Mouse (Mus musculus) monocyte, adult 2 months (primary cell): ENCODE data around the gene Mdm4.

Experiments
- DNase-seq, 2 experiments: peaks; one replicate each; pipeline ENCODE4 v3.0.0; 2022; ENCODE audit warnings: low spot score in 2 of 2, low read depth in 1 of 2

Gene Mdm4

DNA sequence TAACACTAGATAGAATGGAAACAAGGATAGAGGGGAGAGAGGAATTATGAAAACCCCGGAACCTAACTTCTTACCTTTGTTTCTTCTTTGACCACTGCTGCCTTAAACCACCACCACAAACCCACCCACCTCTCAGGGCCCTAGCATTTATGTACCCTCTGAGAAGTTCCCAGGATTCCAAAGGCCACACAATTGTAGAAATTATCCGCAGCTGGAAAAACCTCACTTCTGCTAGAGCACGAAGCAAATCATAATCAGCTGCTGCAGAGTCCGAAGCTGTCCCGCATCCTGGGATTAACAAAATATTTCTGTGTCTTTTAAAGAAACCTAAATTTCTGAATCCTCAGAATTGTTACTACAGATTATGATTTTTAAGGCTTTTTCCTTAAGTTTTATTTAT lies at the start of gene Mdm4:
Gene Mdm4 (minus strand): TSS at position 101 of the 400 bp plus-strand sequence.
- DNase-seq, result no peak

DNA sequence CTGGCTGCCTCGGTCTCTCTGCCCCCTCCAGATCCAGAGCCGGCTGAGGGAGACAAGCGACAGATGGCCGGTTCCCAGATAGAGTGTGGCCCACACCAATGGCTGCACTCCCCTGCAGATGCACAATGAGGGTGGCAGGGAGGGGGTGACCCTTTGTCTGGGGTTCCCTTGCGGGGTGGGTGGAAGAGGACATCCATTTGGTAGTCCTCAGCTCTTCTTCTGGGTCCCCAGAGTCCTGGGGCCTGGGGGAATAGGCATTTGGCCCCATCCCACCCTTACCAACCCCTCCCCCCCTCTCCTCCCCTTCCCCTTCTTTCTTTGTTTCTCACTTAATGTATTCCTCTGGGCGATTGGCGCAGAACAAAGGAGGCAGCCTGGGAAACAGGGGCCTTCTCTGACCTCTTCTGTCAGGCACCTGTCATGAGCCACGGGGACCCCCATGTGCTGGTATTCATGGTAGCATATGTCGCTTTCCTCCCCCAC lies 49.8 kb upstream of the Mdm4 start:
- no peak for DNase-seq

DNA sequence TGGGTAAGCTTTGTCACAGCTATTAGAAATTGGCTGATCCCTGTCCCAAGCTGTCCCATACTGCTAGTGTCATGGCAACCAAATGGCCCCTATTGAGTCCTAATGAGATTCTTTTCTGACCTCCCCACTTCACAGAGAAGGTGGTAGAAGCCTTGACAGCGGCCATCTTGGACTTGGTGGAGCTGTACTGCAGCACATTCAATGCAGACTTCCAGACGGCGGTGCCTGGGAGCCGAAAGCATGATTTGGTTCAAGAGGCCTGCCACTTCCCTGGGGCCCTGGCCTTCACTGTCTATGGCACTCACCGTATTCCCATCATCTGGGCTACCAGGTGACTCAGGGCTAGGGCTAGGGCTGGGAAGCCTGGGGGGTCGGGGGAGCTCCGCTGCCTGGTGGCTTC lies 49.1 kb upstream of the Mdm4 start:
- DNase-seq, result no peak

DNA sequence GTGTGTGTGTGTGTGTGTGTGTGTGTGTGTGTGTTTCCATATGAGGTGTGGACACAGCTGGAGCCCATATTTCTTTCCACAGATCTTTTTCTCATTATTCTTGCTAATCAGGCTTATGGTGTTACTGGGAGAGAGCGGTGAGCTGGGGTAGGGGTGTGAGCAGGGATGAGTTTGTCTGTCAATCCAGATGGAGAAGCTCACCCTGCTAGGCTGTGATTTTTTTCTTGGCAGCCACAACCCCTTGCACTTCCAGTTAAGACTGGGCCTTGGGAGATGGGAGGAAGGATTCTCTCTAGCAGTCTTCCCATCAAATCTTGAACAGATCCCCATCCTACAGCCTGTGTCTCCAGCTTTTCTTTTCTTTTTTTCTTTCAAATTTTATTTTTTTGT lies 48.0 kb upstream of the Mdm4 start:
- no peak for DNase-seq

DNA sequence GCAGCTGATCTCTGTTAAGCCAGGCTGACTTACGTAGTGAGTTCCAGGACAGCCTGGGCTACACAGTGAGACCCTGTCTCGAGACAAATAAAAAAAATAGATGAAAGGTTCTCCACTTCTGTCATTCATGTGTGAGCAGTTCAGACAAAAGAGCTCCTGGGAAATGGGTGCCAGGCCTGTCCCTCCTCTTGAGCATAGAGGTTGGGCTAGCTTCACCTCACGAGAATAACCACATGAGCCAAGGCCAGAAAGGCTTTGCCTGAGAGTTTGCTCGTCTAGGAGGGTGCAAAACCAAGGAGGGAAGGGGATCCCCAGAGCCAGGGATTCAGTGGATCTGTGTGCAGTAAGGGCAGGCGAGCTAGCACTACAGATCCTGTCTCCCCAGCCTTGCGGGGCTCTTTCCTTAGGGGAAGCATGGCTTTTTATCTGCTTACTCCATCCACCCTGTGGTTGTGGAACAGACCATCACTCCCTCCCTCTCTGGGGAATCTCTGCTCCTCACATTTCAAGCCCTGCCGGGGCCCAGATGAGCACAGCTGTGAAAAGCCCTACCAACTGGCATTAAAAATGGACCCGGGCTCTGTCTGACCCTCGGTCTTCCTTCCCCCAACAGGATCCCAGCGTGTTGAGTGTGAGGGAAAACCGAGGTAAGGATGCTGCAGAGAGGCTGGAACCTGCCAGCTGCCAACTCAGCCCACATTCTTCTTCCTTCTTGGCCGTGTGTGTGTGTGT lies 47.4 kb upstream of the Mdm4 start:
- no peak for DNase-seq

DNA sequence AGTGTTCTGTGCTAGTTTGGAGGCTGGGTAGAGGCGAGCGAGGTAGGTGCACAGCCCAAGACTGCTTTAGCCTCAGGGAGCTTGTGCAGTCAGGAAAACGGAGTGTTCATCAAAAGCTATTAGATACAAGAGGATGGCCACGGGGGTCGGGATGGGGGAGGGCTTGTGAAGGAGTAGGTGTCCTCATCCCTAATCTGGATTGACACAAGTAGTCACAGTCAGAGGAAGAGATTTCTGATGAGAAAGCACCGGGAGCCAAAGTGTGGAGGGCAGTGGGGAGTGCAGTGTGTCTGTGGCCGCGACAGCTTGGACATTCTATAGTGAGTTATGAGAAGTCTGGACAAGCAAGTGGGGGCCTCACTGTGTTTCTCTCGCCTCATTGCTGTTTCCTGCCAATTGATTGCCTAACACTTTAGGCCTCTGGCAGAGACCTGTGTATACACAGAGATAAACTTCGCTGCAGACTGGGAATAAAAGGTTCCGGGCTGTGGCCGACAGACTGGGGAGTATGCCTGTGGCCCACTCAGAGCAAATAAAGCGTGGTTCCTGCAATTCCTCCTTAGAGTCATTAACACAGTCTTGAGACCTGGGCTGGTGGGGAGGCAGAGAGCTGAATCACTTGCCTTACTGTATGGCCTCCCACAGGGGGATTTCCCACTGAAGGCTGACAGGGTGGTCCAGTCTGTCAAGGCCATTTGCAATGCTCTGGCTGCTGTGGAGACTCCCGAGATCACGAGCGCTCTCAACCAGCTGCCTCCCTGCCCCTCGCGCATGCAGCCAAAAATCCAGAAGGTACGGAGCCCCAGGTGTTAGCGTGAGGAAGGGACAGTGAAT lies 46.5 kb upstream of the Mdm4 start:
- DNase-seq, result no peak

DNA sequence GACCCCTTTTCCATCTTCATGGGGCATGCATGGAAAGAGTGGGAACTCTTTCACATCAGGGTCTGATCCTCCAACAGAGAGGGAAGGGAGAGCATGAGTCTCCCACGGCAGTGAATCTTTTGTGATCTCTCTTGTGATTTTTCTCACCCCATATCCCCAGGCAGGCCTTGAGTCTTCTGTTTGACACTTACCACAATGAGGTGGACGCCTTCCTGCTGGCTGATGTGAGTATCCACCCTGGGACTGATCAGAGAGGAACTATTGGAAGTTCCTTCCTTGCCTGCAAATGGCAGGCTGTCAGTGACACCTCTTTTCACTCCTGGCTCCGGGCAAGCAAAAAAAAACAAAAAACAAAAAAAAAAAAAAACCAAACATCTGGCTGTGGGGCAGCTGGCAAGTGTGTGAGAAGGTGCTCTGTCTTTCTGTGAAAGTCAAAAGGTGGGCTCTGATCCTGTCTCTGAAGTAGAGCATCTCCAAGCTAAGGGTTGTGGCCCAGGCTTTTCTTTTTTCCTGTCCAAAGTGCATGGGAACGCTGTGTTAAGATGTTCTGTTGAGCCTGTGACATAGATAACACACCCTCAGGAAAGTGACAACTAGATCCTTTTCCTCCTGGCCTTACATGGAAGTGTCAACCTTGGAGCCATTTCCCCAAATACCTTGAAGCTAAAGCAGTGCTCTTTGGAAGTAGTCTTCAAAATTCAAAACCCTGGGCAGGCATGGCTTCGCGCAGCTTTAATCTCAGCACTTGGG lies 45.5 kb upstream of the Mdm4 start:
- no peak for DNase-seq

DNA sequence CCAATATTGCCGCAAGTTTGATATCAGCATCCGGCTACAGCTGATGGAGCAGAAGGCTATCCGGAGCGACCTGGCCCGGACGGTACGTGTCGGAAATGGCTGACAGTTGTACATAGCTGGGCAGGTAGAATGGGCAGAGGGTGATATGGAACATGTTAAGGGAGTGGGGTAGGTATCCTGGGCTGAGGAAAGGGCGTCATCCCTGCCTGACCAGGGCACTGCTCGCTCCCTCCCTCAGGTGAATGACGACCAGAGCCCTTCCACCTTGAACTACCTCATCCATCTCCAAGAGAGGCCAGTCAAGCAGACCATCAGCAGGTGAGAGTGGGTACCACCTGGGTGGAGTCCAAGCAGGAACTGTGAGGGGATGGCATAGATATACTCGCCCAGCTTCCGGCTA lies 44.2 kb upstream of the Mdm4 start:
- DNase-seq, result no peak

DNA sequence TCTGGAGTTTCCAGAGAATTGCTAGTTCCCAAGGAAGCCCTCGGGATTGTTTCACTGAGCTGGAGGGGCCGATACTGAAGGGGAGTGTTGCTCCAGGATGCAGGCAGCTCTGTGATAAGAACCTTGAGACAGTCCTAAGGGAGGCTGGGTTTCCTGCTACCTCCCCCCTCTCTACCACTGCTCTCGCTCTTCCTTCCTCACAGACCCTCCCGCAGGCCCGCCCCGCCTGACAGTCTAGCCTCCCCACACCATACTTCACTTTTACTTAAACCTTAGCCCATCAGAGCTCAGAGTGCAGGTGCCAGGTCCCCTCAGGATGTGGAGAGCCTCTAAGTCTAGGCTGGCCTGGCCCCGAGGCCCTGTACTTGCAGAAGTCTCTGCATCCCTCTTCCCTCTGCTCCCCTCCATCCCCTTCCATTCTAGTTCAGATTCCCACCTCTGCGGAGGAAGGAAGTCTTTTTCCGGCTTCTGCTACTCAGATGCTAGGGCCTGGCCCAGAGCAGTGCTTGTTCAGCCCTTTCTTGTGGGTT lies 43.0 kb upstream of the Mdm4 start:
- DNase-seq, result no peak

DNA sequence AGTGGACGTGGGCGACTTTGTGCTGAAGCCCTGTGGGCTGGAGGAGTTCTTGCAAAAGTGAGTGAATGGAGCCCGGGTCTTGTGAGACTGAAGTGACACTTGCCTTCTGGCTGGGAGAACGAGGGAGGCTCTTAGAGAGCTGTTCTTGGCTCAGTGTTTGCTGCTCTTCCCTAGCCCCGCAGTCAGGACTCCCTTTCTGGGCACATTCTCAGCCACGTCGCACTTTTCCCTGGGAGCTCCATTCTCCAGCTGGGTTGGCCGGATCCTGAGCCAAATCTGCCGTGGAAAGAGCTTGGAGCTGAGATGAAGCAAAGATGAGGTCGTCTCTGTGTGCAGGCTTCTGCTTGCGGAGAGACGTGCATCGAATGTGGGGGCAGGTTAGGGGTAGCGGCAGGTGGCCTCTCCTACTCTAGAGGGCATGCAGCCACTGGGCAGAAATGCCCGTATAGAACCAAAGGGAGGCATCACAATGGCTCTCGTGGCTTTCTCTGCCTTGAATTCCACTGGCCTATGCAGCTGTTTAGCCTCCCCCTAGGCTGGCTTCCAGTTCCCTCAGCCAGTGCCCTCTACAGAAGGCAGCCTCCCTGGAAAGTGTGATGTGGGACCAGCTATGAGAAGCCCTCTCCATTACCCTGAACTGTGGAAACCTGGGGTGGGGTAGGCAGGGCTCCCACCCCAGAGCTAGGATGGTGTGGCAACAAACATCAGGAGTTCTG lies 41.5 kb upstream of the Mdm4 start:
- no peak for DNase-seq

DNA sequence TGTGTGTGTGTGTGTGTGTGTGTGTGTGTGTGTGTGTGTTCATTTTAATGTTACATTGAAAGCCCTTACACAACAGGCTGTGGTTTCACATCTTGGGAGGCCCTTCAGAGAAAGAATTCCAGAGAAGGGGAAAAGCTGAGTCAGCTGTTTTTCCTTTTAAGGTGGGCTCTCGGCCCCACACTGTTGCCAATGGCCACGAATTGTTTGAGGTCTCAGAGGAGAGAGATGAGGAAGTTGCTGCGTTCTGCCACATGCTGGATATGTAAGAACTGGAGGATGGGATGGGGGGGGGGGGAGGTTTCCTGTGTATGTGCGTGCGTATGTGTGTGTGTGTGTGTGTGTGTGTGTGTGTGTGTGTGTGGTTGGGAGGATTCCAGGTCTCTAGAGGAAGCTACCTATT lies 39.8 kb upstream of the Mdm4 start:
- DNase-seq, result no peak

DNA sequence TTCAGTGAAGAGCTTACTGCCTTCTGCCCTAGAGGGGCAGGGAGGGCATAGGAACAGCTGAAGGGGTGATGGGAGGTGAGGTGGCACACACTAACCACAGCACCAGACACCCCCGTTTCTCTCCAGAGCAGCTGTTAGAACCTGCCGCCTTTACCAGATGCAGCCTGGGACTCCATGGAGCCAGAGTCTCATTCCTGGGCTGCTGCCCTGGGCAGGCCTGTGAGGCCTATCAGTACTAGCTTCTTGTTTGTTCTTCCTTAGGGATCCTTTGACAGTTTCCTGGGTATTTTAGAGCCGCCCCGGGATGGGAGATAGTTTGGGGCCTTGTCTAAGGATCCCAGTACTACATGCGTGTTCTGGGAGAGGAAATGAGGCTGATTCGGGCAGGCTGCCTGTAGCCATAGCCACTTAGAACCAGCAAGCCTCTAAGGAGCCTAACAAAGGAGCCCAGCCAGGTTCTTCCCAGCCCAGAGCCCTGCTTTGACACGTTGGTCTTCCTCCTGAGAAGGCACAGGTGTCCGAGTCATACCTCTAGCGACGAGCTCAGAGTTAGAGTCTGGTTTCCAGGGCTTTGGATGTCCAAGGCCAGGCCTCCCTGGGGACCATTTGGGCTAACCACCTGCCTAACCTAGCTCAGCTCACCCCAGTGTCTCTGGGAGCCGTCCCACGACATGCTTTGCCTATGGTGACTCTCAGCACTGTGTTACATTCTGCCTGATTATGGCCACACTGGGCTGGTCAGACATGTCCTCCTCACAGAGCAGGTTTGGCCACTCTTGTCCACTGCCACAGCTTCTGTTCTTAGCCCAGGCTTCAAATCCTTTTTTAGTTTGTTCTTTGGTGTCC lies 39.1 kb upstream of the Mdm4 start:
- DNase-seq, result no peak

DNA sequence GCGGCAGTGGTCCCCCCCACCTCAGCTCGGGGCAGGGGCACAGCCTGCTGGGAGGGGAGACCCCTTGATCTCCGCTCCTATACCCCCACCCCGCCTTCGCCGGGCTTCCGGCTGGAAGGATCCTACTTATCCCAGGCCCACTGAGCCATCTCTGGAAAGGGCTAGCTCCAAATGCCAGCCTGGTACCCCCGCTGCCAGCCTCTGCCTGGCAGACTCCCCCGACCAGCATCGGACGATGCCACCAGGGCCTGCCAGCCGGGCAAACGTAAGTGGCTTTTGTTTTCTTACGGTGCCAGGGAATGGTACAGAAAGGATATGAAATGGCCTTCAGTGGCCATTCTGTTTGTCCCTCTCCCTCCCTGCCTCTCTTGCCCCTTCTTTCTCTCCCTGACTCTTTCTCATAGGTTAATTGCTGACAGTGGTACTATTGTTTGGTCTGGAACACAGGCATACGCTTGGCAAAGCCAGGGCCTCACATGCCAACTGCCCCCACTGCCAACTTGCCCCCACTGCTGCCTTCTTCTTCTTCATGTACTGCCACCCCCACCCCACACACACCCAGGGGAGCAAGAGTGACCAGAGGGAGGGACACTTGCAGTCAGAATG lies 38.4 kb upstream of the Mdm4 start:
- no peak for DNase-seq

DNA sequence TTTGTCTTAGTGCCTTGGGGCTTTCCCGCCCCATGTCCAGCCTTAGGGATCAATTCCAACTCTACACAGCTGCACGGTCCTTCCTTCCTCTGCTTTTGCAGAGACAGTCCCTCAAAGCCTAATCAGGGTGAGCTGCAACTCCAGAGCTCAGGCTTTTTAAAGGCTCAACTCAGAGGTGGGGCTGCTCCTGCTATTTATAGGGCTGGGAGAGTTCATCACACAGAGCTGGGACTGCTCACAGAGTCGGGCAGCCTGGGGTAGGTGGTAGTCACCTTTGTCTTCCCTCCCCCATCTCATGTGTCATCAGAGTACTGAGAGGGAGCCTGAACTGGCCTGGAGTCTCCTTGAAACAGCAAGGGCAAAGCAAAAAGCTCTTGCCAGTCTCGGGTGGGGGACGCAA lies 37.9 kb upstream of the Mdm4 start:
- no peak for DNase-seq

DNA sequence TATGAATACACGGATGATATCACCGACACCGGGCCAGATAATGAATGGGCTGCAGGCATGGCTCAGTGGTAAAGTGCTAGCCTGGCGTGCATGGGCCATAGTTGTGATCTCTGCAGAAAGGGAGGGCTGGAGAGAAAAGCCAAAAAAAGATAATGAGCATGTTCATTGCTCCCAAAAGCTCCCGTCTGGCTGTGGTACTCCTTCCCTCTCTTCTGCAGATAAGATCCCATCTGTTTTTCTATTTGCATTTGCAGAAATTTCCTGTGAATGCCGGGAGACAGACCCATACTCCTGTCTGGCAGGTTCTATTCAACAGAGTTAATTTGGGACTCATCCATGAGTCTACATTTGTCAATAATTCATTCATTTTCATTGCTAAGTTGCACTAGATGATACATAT lies 32.8 kb upstream of the Mdm4 start:
- DNase-seq, result no peak

DNA sequence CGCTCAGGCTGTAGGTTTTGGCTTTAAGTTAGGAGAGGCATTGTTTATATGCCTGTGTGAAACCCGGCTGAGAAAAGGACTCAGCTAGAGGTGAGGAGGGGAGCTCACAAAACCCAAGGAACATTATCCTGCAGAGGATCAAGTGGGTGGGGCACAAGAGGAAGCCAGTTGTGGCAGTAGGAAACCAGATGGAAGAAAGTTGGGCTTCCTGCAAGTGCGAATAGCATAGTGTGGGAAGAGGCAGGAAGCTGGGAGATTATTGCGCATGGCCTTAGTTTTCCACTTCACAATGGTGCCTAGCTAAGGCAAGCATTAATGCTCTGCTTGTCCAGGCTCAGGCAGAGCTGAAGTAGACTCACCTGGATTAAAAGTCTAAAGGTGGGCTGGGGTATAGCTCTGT lies 30.3 kb upstream of the Mdm4 start:
- no peak for DNase-seq

DNA sequence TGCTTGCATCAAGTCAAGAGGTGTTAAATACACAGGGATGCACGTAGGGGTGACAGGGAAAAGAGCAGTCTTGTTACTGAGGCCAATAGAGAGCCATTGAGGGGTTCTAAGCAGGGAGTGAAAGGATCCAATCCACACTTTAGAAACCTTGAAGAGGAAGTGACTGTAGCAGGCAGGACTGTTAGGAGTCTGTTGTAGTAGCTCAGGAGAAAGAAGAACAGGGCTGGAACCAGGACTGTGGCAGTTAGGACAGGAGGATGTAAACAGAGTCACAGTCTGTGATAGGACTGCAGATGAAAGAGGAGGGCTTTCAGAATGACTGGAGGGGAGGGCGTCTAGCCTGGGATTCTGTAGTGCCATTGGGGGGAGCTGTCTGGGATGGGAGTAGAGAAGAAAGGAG lies 29.2 kb upstream of the Mdm4 start:
- no peak for DNase-seq

DNA sequence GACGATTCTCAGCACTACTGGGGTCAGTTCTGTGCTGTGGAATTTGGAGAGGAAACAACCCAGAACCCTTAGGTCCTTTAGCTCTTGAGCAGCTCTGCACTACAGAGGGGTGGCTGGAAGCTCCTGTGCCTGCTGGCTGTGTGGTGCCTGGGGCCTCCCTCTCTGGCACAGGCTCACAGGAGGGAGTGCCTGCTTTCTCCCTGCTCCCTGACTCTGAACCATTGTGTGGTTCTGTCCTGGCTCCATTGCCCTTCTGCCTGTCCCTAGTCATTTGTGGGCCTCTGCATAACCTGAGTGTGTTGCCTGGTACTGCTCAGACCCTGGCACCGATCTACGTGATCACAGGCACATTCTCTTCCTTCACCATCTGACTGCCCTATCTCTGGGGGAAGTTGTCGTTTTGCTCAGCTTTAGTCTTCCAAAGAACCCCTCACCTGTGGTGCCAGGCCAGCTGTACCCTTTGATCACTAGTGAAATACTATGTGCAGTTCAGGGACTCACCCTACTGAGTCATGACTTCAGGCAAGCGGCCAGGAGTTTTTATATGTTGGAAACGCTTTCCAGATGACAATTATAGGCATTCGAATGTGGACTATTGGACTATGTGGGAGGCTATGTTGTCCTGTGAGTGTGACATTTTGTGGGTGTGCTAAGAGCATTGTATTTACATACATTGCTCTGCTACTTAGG lies 27.1 kb upstream of the Mdm4 start:
- DNase-seq, result no peak

DNA sequence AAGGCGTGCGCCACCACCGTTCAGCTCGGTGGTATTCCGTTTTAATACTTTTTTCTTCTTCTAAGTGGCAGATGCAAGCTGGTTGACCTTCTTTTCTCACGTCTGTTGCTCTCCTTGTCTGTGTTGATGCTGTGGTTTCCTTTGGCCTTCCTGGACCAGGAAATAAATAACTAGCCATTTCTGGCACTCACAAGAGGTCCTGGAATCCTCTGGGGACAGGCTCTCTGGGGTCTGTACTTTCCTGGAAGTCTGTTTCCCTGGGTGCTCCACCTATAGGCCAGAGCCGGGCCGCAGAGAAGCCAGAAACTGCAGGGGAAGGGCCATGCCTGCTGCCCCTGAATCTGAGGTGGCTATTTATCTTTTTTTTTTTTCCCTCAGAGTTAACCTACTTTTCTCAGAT lies 24.0 kb upstream of the Mdm4 start:
- DNase-seq, result no peak
